Mouse (Mus musculus): ENCODE results near the gene Ogfod1.

The Ogfod1 gene

GRCm38 (mm10) chr8:94036944-94037524 lies at the start of gene Ogfod1, which contains the start of gene Nudt21:
Ogfod1 (plus strand) TSS chr8:94037198.
Nudt21 (minus strand) TSS chr8:94037031.
- peak; percentile 99 for DNase-seq (ENCODE audit: low read depth, low spot score)

- DNase-seq (ENCODE audit: low read depth, low spot score): no peak
Measured at GRCm38 (mm10) chr8:93989739-93990138, 47.3 kb upstream of the Ogfod1 start.

GRCm38 (mm10) chr8:93998961-93999360 lies 38.0 kb upstream of the Ogfod1 start:
- DNase-seq (ENCODE audit: low read depth, low spot score): no peak

GRCm38 (mm10) chr8:94004139-94004538 lies 32.9 kb upstream of the Ogfod1 start:
- no peak for DNase-seq (ENCODE audit: low read depth, low spot score)

GRCm38 (mm10) chr8:94009243-94009845 lies 27.7 kb upstream of the Ogfod1 start:
- DNase-seq (ENCODE audit: low read depth, low spot score): no peak

GRCm38 (mm10) chr8:94010101-94010705 lies 26.8 kb upstream of the Ogfod1 start:
- DNase-seq (ENCODE audit: low read depth, low spot score): no peak

GRCm38 (mm10) chr8:94011076-94012012 lies 25.7 kb upstream of the Ogfod1 start:
- DNase-seq (ENCODE audit: low read depth, low spot score): peak; percentile 28

GRCm38 (mm10) chr8:94012013-94012951 lies 24.7 kb upstream of the Ogfod1 start, which contains the start of gene Amfr:
Amfr (minus strand) TSS chr8:94012842.
- DNase-seq (ENCODE audit: low read depth, low spot score): peak; percentile 52

GRCm38 (mm10) chr8:94013026-94013612 lies 23.9 kb upstream of the Ogfod1 start:
- DNase-seq (ENCODE audit: low read depth, low spot score): peak; percentile 16

GRCm38 (mm10) chr8:94023916-94024315 lies 13.1 kb upstream of the Ogfod1 start:
- no peak for DNase-seq (ENCODE audit: low read depth, low spot score)

GRCm38 (mm10) chr8:94029701-94030100 lies 7.3 kb upstream of the Ogfod1 start:
- no peak for DNase-seq (ENCODE audit: low read depth, low spot score)

GRCm38 (mm10) chr8:94033601-94034000 lies 3.4 kb upstream of the Ogfod1 start:
- DNase-seq (ENCODE audit: low read depth, low spot score): no peak

GRCm38 (mm10) chr8:94035200-94035599 lies 1.8 kb upstream of the Ogfod1 start:
- no peak for DNase-seq (ENCODE audit: low read depth, low spot score)

GRCm38 (mm10) chr8:94036541-94036940 lies 457 bp upstream of the Ogfod1 start:
- peak; percentile 78 for DNase-seq (ENCODE audit: low read depth, low spot score)

GRCm38 (mm10) chr8:94037806-94038205 lies 808 bp downstream of the Ogfod1 start:
- DNase-seq (ENCODE audit: low read depth, low spot score): peak; percentile 24

- no peak for DNase-seq (ENCODE audit: low read depth, low spot score)
Measured at GRCm38 (mm10) chr8:94047845-94048244, 10.8 kb downstream of the Ogfod1 start.

- peak; percentile 74 for DNase-seq (ENCODE audit: low read depth, low spot score)
Measured at GRCm38 (mm10) chr8:94052696-94053095, 15.7 kb downstream of the Ogfod1 start.

- DNase-seq (ENCODE audit: low read depth, low spot score): peak; percentile 75
Measured at GRCm38 (mm10) chr8:94057157-94057854, 20.3 kb downstream of the Ogfod1 start.

- DNase-seq (ENCODE audit: low read depth, low spot score): no peak
Measured at GRCm38 (mm10) chr8:94066121-94066863, 29.3 kb downstream of the Ogfod1 start.
